Mouse (Mus musculus) neural tube, embryonic 15.5 days (tissue): ENCODE results near the gene Sytl3. TPM values are rescaled to one million over a fixed set of nuclear protein-coding genes. Genes with fewer than 3 reads are reported as not detected.
"Not testable (repeated sequence)": the region's sequence is repeated elsewhere in the genome, so short reads cannot be mapped to it uniquely, and the experiment has no call there.

Source experiments
- ATAC-seq: fragments of 200-750 bp; cut with Nextera tagmentation; 2 replicates; pipeline ENCODE4 v1.8.0; 2017; ENCODE audit warnings: mild to moderate bottlenecking, moderate TSS enrichment, moderate library complexity; ENCODE audit not compliant: low FRiP score
- H3K27ac ChIP-seq: fragments of 300-500 bp; sonication (generic); replicated peaks from 2 replicates; pipeline ENCODE4 v1.5.1; 2015; ENCODE audit warnings: mild to moderate bottlenecking, inconsistent platforms
- H3K27me3 ChIP-seq: fragments of 300-500 bp; sonication (generic); replicated peaks from 2 replicates; pipeline ENCODE4 v1.6.1; 2015; ENCODE audit warnings: inconsistent platforms
- H3K36me3 ChIP-seq: fragments of 300-500 bp; sonication (generic); 2 replicates; pipeline ENCODE4 v1.6.1; 2015; ENCODE audit warnings: inconsistent platforms
- H3K4me1 ChIP-seq: fragments of 300-500 bp; sonication (generic); 2 replicates; pipeline ENCODE4 v1.6.1; 2015; ENCODE audit warnings: inconsistent platforms
- H3K4me2 ChIP-seq: fragments of 300-500 bp; sonication (generic); 2 replicates; pipeline ENCODE4 v1.6.1; 2015; ENCODE audit warnings: inconsistent platforms, mild to moderate bottlenecking, moderate library complexity
- H3K4me3 ChIP-seq: fragments of 300-500 bp; sonication (generic); replicated peaks from 2 replicates; pipeline ENCODE4 v1.5.1; 2015; ENCODE audit warnings: mild to moderate bottlenecking, inconsistent platforms
- H3K9ac ChIP-seq: fragments of 300-500 bp; sonication (generic); replicated peaks from 2 replicates; pipeline ENCODE4 v1.6.1; 2015; ENCODE audit warnings: mild to moderate bottlenecking, inconsistent platforms
- H3K9me3 ChIP-seq: fragments of 300-500 bp; sonication (generic); replicated peaks from 2 replicates; pipeline ENCODE4 v1.6.1; 2016; ENCODE audit warnings: inconsistent platforms
- WGBS: fragments of 180-500 bp; shearing (Covaris S2); methylation state at CpG from one replicate; pipeline ENCODE4 v1.1.7; 2015; ENCODE audit warnings: mixed read lengths; 5-methylcytosine and 5-hydroxymethylcytosine counted together
- polyA plus RNA-seq: library from polyadenylated mRNA; unstranded; fragments of >200 nt; fragmentation: Nextera tagmentation; extraction: Ambion mirVana; gene quantifications from 2 replicates; pipeline ENCODE4 v1.2.1, GENCODE M21; 2015

The Sytl3 gene
- polyA plus RNA-seq, 1 experiment from 2014 or later, result 1.2 TPM

DNA sequence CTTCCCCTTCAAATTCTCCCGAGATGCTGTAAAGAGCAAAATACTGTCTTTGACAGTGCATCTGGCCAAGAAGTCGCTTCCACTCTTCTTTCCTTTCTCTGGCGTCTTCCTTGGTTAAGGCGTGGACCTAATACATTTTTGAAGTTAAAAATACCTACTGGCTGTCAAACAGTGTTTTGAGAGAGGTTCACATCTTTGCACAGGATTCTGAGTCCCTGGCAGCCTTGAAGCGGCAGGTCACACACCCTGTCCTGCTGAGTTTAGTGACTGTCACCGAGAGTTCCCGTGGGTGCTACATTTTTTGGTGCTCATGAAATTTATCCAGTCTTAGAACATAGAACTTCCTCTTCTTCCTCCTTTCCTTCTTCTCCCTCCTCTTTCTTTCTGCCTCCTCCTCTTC is 41.2 kb downstream of the Sytl3 start:
- H3K4me1 ChIP-seq, ATAC-seq, H3K4me2 ChIP-seq, H3K27me3 ChIP-seq, H3K36me3 ChIP-seq, H3K9ac ChIP-seq, H3K27ac ChIP-seq, H3K4me3 ChIP-seq, H3K9me3 ChIP-seq: not testable (repeated sequence)
- WGBS, result 83% methylated on average over 4 of the region's 7 CpGs

DNA sequence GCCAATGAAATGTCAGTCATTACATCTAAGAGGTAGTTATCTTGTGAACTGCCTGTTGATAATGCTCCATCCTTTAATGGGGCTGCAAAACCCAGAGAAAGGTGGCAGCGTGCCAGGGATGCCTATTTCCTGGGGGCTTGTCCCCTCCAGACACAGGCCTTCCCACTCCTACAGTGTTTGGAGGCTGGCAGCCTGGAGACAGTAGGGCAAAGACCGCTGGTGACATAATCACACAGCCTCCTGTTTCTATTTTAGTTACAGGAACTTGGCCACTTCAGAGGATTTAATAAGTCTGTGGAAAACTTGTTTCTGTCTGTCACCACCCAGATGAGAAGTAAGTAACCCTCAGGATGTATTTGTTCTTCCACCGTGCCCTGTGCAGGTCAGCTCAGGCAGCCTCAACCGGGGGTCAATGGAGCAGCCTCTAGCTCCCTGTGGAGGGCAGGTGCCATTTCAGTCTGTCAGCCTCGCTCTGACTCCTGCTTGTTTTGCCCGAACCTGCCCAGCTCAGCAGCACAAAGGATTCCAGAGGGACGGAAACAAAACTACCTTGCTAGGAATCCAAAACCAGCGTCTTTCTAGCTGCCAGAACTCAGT is 43.8 kb downstream of the Sytl3 start:
- WGBS, result 36% methylated on average over 2 of the region's 8 CpGs
- H3K36me3 ChIP-seq, H3K9ac ChIP-seq, H3K4me3 ChIP-seq, H3K9me3 ChIP-seq, ATAC-seq, H3K27ac ChIP-seq, H3K27me3 ChIP-seq, H3K4me1 ChIP-seq, H3K4me2 ChIP-seq: not testable (repeated sequence)

DNA sequence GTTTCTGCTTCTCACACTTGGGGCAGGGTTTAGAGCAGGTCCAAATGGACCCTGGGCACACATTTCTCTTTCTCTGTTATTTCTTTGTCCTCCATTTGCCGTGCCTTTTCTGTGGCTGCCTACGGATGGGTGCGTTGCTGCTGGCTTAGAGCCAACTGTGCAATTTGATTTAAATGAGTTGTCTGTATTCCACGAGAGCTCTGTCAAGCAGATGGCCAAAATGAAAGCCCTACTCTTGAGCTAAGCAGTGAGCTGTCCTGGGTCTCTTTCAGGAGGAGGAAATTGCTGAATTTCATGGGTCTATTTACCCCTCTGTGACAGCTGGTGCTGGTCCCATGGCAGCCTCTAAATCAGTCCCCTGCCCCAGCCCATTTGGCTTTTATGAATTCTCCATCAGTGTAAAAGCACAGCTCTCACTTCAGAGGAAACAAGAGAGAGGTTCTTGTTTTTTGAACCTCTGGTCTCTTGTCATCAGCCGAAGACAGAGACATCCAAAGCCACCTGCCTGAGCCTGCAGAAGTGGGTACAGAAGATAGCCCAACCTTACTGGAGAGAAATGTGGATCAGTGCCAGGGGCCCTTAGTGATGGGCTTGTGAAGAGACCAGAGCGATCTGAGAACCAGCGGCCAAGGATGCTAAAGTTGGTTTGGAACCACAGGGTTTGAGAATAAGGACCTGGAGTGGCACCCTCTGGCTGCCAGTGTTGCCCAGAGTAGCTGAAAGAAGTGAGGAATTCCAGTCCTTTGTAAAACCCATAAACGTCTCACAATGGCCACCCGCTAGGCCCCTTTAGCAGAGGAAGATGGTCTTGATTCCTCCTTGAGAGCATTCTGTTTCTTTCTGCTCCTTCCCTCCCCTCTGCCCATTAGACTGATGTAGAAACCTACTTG is 44.7 kb downstream of the Sytl3 start:
- H3K9me3 ChIP-seq, H3K36me3 ChIP-seq, H3K4me3 ChIP-seq, H3K27ac ChIP-seq, H3K9ac ChIP-seq, H3K4me1 ChIP-seq, H3K27me3 ChIP-seq, H3K4me2 ChIP-seq: not testable (repeated sequence)
- WGBS, result 31% methylated on average over 7 of the region's 9 CpGs
- ATAC-seq, result peak; percentile 77; the same call in 1 of the 2 replicates

DNA sequence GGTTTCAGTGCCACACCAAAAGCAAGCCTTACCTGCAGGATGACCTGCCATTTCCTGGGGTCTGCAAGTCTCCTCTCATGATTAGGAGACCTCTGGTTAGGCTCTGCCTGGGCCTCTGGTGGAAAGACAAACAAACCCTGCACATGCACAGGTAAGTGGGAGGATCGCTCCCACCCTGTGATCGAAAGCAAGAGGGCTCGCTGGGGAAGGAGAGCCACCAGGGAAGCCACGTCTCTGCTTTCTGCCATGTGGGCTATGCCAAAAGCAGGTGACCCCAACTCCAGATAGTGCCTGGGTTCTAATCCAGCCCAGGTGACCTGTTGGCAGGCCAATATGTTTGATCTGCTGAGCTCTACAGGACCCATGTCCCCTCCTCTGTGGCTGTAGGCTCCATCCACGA is 47.6 kb downstream of the Sytl3 start:
- not testable (repeated sequence) for H3K4me2 ChIP-seq, H3K36me3 ChIP-seq, ATAC-seq, H3K9me3 ChIP-seq, H3K4me3 ChIP-seq, H3K9ac ChIP-seq, H3K27me3 ChIP-seq, H3K4me1 ChIP-seq, H3K27ac ChIP-seq
- 97% methylated on average over 5 of the region's 5 CpGs for WGBS

DNA sequence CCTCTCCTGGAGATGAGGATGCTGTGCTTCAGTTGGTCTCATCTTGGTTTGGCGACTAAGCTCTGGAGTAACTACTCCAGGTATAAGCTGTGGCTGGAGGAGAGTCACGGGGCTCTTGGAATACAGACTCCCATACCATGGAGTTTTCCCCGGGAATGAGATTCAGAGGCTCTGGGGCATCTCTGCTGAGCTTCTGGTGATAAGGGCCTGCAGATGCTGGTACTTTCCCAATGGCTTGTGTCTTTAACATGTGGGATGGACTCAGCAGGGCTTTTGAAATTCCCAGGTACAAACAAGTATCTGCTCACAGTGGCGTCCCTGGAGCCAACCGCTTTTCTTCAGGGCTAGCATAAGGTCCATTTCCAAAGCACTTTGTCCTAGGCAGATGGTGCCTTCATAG is 48.5 kb downstream of the Sytl3 start:
- not testable (repeated sequence) for H3K9ac ChIP-seq, H3K27ac ChIP-seq, H3K9me3 ChIP-seq, ATAC-seq, H3K4me1 ChIP-seq, H3K4me3 ChIP-seq, H3K36me3 ChIP-seq, H3K27me3 ChIP-seq, H3K4me2 ChIP-seq
- 93% methylated on average over 5 of the region's 5 CpGs for whole genome bisulfite sequencing

DNA sequence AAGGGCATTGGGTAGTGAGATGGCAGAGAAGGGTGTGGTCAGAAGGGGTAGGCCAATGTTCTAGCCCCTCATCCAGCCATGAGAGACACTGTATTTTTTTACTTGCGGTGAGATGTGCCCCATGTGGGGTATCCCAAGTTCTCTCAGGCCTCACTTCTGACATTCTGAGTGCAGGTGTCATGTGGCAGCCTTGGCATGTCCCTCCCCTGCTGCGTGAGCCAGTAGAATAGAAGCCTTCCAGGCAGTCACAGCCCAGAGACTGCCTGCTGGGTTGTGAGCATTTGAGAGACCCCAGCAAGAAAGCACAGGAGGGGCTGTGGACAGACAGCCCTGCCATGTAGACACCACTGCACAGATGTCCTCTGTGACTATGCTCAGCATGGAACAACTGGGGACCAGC is 49.3 kb downstream of the Sytl3 start:
- not testable (repeated sequence) for H3K4me1 ChIP-seq, H3K27me3 ChIP-seq, H3K36me3 ChIP-seq, H3K4me3 ChIP-seq, H3K9ac ChIP-seq, H3K4me2 ChIP-seq, ATAC-seq, H3K27ac ChIP-seq, H3K9me3 ChIP-seq
- WGBS, result 65% methylated on average over 2 of the region's 2 CpGs

DNA sequence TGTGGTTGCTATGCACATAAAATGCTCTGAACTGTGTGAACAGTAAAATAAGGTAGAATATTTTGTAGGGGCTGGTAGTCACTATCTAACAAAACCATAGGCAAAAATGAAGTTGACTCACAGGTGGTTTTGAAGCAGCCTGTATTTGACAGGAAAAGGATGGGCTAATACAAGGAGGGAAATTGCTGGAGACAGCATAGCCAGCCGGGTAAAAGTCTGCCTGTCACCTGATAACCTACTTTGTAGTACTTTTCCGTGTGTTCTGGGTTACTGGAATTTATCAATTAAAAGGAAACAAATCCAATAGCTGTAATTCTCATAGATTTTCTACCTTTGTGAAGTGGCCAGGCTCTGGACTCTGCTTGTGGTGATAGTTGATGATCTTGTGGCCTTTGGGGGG is 54.6 kb downstream of the Sytl3 start:
- not testable (repeated sequence) for H3K36me3 ChIP-seq, H3K4me2 ChIP-seq, H3K27me3 ChIP-seq, H3K4me1 ChIP-seq, H3K9ac ChIP-seq, H3K4me3 ChIP-seq, H3K27ac ChIP-seq, ATAC-seq, H3K9me3 ChIP-seq
- 90% methylated on average over 2 of the region's 2 CpGs for WGBS

DNA sequence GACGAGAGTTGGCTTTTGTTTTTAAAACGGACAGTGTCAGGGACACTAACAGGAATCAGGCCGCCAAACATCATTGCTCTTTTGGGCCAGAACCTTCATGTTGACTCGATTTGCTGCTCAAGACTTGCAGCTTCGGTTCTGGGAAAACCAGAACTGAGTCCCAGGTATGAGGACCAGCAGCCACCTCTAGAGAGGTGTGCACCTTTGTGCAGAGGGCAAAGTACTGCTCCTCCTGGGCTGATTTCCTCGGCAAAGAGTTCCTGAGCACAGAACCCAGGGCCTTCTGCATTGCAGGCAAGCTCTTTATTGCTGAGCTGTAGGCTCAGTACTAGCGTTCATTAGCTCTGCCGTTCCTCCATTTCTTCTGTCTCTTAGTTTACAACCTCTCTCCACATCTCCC is 55.1 kb downstream of the Sytl3 start:
- WGBS, result 82% methylated on average over 8 of the region's 8 CpGs
- not testable (repeated sequence) for H3K27me3 ChIP-seq, H3K4me1 ChIP-seq, H3K36me3 ChIP-seq, ATAC-seq, H3K27ac ChIP-seq, H3K4me2 ChIP-seq, H3K9ac ChIP-seq, H3K4me3 ChIP-seq, H3K9me3 ChIP-seq

DNA sequence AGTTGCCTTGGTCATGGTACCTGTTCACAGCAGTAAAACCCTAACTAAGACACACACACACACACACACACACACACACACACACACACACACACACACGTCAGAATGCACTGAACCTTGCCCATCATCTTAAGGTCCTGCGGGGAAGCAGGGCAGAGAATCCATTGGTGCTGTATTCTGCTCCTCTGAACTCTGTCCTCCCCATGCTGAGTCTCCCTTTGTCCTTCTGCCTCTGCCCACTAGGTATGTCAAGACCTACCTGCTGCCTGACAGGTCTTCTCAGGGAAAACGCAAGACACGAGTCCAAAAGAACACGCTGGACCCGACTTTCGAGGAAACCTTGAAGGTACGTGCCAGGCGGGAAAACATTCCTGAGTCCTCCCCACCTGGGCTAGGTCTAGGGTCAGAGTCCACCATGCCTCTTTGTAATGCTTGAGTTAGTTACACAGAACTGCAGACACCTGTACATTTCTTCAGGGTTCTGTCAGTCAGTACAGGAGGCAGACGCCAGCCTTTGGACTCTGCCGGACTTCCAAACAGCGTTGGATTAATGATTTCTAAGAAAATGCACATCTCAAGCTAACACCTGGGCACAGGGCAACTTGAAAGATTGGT is 69.2 kb downstream of the Sytl3 start:
- H3K36me3 ChIP-seq, result no peaks in the 10 kb centered on the region
- no peak overlapping the region for H3K9ac ChIP-seq
- no peaks in the 10 kb centered on the region for H3K27me3 ChIP-seq
- H3K9me3 ChIP-seq, result no peaks in the 10 kb centered on the region
- no peak overlapping the region for H3K27ac ChIP-seq
- no peaks in the 10 kb centered on the region for H3K4me1 ChIP-seq
- no peak for ATAC-seq
- no peak overlapping the region for H3K4me2 ChIP-seq
- no peak overlapping the region for H3K4me3 ChIP-seq
- WGBS, result 95% methylated on average over 12 of the region's 12 CpGs

DNA sequence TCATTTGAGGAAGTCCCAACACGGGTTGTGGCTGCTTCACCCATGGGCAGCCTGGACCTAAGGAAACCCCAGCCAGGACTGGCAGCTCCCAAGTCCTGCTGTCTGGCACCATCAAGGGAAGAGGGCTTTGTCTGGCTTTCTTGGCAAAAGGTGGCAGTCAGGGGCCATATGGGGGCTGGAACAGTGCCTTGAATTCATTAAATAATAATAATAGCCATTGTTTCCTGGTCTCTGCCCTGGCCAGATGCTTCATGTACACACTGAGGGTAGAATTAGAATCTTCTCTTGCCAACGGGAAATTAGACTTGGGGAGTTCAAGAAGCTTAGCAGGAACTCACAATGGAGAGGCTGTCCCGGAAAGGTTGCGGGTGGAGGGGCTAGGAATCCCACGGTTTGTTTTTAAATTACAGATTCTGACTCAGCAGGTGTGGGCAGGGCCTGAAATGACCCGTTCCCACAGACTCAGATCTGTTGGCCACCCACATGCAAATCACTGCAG is 70.4 kb downstream of the Sytl3 start:
- no peak for ATAC-seq
- 15% methylated on average over 6 of the region's 6 CpGs for WGBS
- Histone ChIP-seq H3K36me3 (no peaks in the 10 kb centered on the region), H3K4me3 (no peak overlapping the region), H3K9me3 (no peaks in the 10 kb centered on the region), H3K27ac (no peak overlapping the region), H3K4me2 (no peak overlapping the region), H3K4me1 (no peaks in the 10 kb centered on the region), H3K27me3 (no peaks in the 10 kb centered on the region), H3K9ac (no peak overlapping the region)

DNA sequence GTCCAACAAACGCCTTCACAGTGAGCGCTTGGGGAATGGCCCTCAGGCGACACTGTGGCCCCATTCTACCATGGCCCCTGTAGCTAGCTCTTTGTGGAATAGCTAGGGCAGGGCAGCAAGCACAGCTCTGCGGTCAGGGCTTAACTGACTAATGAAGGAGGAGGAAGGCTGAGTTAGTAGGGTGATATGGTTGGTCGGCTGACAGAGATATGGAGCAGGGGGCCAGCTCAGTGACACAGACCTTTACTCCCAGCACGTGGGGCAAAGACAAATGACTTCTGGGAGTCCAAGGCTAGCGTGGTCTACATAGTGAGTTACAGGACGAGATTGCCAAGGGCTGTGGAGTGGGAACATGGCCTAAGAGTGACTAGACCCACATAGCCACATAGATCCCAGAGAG is 72.2 kb downstream of the Sytl3 start:
- H3K4me1 ChIP-seq, result no peaks in the 10 kb centered on the region
- no peak for ATAC-seq
- no peak overlapping the region for H3K9ac ChIP-seq
- no peak overlapping the region for H3K4me2 ChIP-seq
- WGBS, result 83% methylated on average over 8 of the region's 8 CpGs
- H3K27ac ChIP-seq, result no peak overlapping the region
- H3K27me3 ChIP-seq, result no peaks in the 10 kb centered on the region
- H3K9me3 ChIP-seq, result no peaks in the 10 kb centered on the region
- H3K36me3 ChIP-seq, result no peaks in the 10 kb centered on the region
- no peak overlapping the region for H3K4me3 ChIP-seq

DNA sequence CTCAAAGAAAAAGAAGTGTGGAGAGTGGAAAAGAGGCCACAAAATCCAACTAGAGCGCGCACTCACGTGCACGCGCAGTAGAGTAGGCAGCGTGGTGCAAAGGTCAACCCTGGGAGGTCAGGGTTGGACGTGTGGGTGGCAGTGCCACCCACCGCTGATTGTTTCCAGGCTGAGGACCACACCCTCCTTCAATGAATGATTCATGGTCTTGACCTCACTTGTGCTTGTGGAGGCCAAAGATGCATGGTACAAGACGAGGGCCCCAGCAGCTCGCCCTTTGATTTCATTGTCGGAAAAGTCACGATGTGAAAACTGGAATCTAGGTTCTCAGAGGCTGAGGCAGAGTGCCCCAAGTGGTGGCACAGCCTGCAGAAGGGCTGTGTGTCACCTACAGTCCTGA is 72.7 kb downstream of the Sytl3 start:
- H3K27me3 ChIP-seq, result no peaks in the 10 kb centered on the region

More for the DNA sequence above, 72.7 kb downstream of the Sytl3 start:
- Histone ChIP-seq H3K4me1 (no peaks in the 10 kb centered on the region), H3K9me3 (no peaks in the 10 kb centered on the region), H3K9ac (no peak overlapping the region), H3K4me3 (no peak overlapping the region), H3K27ac (no peak overlapping the region), H3K36me3 (no peaks in the 10 kb centered on the region), H3K4me2 (no peak overlapping the region)
- 81% methylated on average over 12 of the region's 12 CpGs for WGBS
- no peak for ATAC-seq
